Mouse (Mus musculus) megakaryocyte, embryonic 14.5 days (primary cell): ENCODE results near the gene Bcas3. TPM values are rescaled to one million over a fixed set of nuclear protein-coding genes. Genes with fewer than 3 reads are reported as not detected.

Experiments
- H3K27me3 ChIP-seq: replicated peaks from 2 replicates; pipeline ENCODE3; 2012; ENCODE audit warnings: inconsistent platforms
- H3K36me3 ChIP-seq: replicated peaks from 2 replicates; pipeline ENCODE3; 2012; ENCODE audit warnings: low read length, inconsistent platforms, mixed read lengths
- H3K4me1 ChIP-seq: 2 replicates; pipeline ENCODE4 v1.6.1; 2012; ENCODE audit warnings: inconsistent platforms
- H3K4me3 ChIP-seq: replicated peaks from 2 replicates; pipeline ENCODE3; 2012; ENCODE audit warnings: moderate library complexity, mild to moderate bottlenecking, inconsistent platforms
- H3K9me3 ChIP-seq: 2 replicates; pipeline ENCODE4 v1.6.1; 2012; ENCODE audit warnings: inconsistent platforms
- FLI1 ChIP-seq: IDR thresholded peaks from 2 replicates; pipeline ENCODE4 v1.6.1; 2012; ENCODE audit warnings: low read length, inconsistent platforms, mixed read lengths
- GATA1 ChIP-seq: IDR thresholded peaks from 3 replicates; pipeline ENCODE4 v1.6.1; 2012; ENCODE audit warnings: mixed read lengths, low read length, inconsistent platforms, borderline replicate concordance
- polyA plus RNA-seq: library from polyadenylated mRNA; stranded (reverse); fragments of >175 nt; gene quantifications from 2 replicates; pipeline ENCODE4 v1.2.3, GENCODE M21; 2012; ENCODE audit warnings: low replicate concordance; ENCODE audit not compliant: insufficient read depth

Bcas3 gene
- polyA plus RNA-seq, 1 experiment, result 212 TPM

- TF ChIP-seq FLI1 (no peak), GATA1 (no peak)
- peaks cover 71% of the 10 kb centered on the region for H3K27me3 ChIP-seq
- H3K36me3 ChIP-seq, result no peaks in the 10 kb centered on the region
- no peaks in the 10 kb centered on the region for H3K9me3 ChIP-seq
- H3K4me3 ChIP-seq, result no peak overlapping the region
- peaks cover 33% of the 10 kb centered on the region for H3K4me1 ChIP-seq
These were observed 325.7 kb downstream of the Bcas3 start for GRCm38 (mm10) chr11:85678666-85679065.

- TF ChIP-seq FLI1 (no peak), GATA1 (no peak)
- peaks cover 50% of the 10 kb centered on the region for H3K27me3 ChIP-seq
These were observed 328.8 kb downstream of the Bcas3 start for GRCm38 (mm10) chr11:85681580-85682419.

GRCm38 (mm10) chr11:85684981-85685380 is 332.0 kb downstream of the Bcas3 start:
- Histone ChIP-seq H3K36me3 (peaks cover 8% of the 10 kb centered on the region), H3K27me3 (peaks cover 36% of the 10 kb centered on the region), H3K9me3 (peaks cover 13% of the 10 kb centered on the region), H3K4me1 (peaks cover 62% of the 10 kb centered on the region), H3K4me3 (no peak overlapping the region)
- TF ChIP-seq FLI1 (no peak), GATA1 (no peak)

More at GRCm38 (mm10) chr11:85681580-85682419, 328.8 kb downstream of the Bcas3 start:
- H3K36me3 ChIP-seq, result peaks cover 8% of the 10 kb centered on the region
- H3K4me3 ChIP-seq, result peak overlapping the region; percentile 17
- H3K4me1 ChIP-seq, result peaks cover 50% of the 10 kb centered on the region
- peaks cover 13% of the 10 kb centered on the region for H3K9me3 ChIP-seq

GRCm38 (mm10) chr11:85687816-85688439 is 335.0 kb downstream of the Bcas3 start:
- Histone ChIP-seq H3K36me3 (peaks cover 8% of the 10 kb centered on the region), H3K27me3 (peaks cover 27% of the 10 kb centered on the region), H3K4me1 (peaks cover 39% of the 10 kb centered on the region), H3K4me3 (no peak overlapping the region), H3K9me3 (peaks cover 13% of the 10 kb centered on the region)
- TF ChIP-seq FLI1 (no peak), GATA1 (no peak)

GRCm38 (mm10) chr11:85688440-85688838 is 335.5 kb downstream of the Bcas3 start:
- peaks cover 24% of the 10 kb centered on the region for H3K27me3 ChIP-seq
- peaks cover 39% of the 10 kb centered on the region for H3K4me1 ChIP-seq
- H3K9me3 ChIP-seq, result peaks cover 13% of the 10 kb centered on the region
- no peak overlapping the region for H3K4me3 ChIP-seq
- TF ChIP-seq GATA1 (no peak), FLI1 (no peak)
- H3K36me3 ChIP-seq, result peaks cover 8% of the 10 kb centered on the region

- TF ChIP-seq FLI1, result no peak
- TF ChIP-seq GATA1, result no peak
- H3K27me3 ChIP-seq, result peaks cover 24% of the 10 kb centered on the region
These were observed 336.3 kb downstream of the Bcas3 start for GRCm38 (mm10) chr11:85689226-85689625.

GRCm38 (mm10) chr11:85691285-85691684 is 338.3 kb downstream of the Bcas3 start:
- Histone ChIP-seq H3K4me3 (no peak overlapping the region), H3K9me3 (peaks cover under 1% of the 10 kb centered on the region), H3K4me1 (peaks cover 30% of the 10 kb centered on the region), H3K27me3 (peaks cover 33% of the 10 kb centered on the region), H3K36me3 (no peaks in the 10 kb centered on the region)
- no peak for TF ChIP-seq FLI1
- TF ChIP-seq GATA1, result no peak

More at GRCm38 (mm10) chr11:85689226-85689625, 336.3 kb downstream of the Bcas3 start:
- Histone ChIP-seq H3K36me3 (peaks cover 8% of the 10 kb centered on the region), H3K9me3 (peaks cover 13% of the 10 kb centered on the region), H3K4me1 (peaks cover 40% of the 10 kb centered on the region), H3K4me3 (no peak overlapping the region)

- TF ChIP-seq FLI1 (no peak), GATA1 (no peak)
- no peak overlapping the region for H3K4me3 ChIP-seq
- H3K4me1 ChIP-seq, result peaks cover 23% of the 10 kb centered on the region
- H3K9me3 ChIP-seq, result no peaks in the 10 kb centered on the region
- H3K27me3 ChIP-seq, result peaks cover 22% of the 10 kb centered on the region
- no peaks in the 10 kb centered on the region for H3K36me3 ChIP-seq
These were observed 342.8 kb downstream of the Bcas3 start for GRCm38 (mm10) chr11:85695614-85696263.

- TF ChIP-seq FLI1 (no peak), GATA1 (no peak)
- H3K9me3 ChIP-seq, result no peaks in the 10 kb centered on the region
- H3K4me1 ChIP-seq, result peaks cover 23% of the 10 kb centered on the region
- H3K27me3 ChIP-seq, result peaks cover 16% of the 10 kb centered on the region
- no peaks in the 10 kb centered on the region for H3K36me3 ChIP-seq
- no peak overlapping the region for H3K4me3 ChIP-seq
These were observed 343.8 kb downstream of the Bcas3 start for GRCm38 (mm10) chr11:85696491-85697398.
